Mouse (Mus musculus): ENCODE measurements around the gene Asap3. TPM values are rescaled to one million over a fixed set of nuclear protein-coding genes. Genes with fewer than 3 reads are reported as not detected.

The Asap3 gene
- polyA plus RNA-seq, 1 experiment from 2014 or later: 2.9 TPM

DNA sequence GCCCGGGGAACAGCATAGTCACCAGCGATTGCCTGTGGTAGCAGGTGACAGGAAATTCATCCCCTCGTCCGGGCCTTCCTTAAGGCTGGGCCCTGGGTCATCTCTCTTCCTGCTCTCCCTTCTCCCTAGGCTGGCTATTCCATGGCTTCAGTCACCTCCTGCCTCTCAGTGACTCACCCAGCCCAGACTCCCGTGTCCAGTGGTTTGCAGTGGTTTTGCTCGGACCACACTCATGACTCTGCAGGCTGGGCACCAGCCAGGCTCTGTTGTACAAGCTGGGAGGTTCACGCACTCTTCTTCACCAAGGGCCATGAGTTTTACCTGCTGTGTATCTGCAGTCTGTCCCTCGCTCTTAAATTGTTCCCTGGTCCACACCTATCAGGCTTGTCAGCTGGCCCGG lies 4.8 kb downstream of the Asap3 start:
- peaks cover 16% of the 10 kb centered on the region for H3K4me1 ChIP-seq
- H3K36me3 ChIP-seq (ENCODE audit: poor library complexity, severe bottlenecking): no peaks in the 10 kb centered on the region
- H3K9ac ChIP-seq: no peak overlapping the region
- 82% methylated on average over 9 of the region's 9 CpGs for WGBS
- no peak overlapping the region for H3K27ac ChIP-seq
- no peak for ATAC-seq
- no peaks in the 10 kb centered on the region for H3K9me3 ChIP-seq (replicated peaks)
- H3K27me3 ChIP-seq: peaks cover 12% of the 10 kb centered on the region
- no peak overlapping the region for H3K4me3 ChIP-seq
- no peak overlapping the region for H3K4me2 ChIP-seq

DNA sequence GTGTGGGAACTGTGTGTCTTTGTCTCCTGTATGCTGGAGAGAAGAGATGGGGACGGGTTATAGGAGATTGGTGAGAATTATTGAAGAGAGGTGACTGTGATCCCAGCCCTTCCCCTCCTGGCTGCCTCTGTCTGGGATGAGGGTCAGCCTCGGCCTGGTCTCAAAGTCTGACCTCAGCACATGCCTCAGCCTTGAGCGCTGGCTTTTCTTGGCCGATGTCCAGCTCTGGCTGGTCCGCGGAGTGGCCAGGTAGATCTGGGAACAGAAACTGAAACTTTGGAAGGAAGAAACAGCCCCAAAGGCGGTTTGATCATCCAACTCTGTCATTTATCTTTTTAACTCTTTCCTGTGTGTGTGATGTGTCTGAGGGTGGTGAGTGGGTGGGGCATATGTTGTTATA lies 7.5 kb downstream of the Asap3 start:
- H3K9me3 ChIP-seq (replicated peaks): no peaks in the 10 kb centered on the region
- peaks cover 5% of the 10 kb centered on the region for H3K27me3 ChIP-seq
- no peaks in the 10 kb centered on the region for H3K36me3 ChIP-seq (ENCODE audit: poor library complexity, severe bottlenecking)
- peaks cover 9% of the 10 kb centered on the region for H3K4me1 ChIP-seq
- no peak overlapping the region for H3K9ac ChIP-seq
- no peak overlapping the region for H3K27ac ChIP-seq
- WGBS: 74% methylated on average over 7 of the region's 7 CpGs
- H3K4me2 ChIP-seq: no peak overlapping the region
- 0 out of 2 replicates have a peak, but pooled peaks have one; percentile 13 for ATAC-seq
- no peak overlapping the region for H3K4me3 ChIP-seq

DNA sequence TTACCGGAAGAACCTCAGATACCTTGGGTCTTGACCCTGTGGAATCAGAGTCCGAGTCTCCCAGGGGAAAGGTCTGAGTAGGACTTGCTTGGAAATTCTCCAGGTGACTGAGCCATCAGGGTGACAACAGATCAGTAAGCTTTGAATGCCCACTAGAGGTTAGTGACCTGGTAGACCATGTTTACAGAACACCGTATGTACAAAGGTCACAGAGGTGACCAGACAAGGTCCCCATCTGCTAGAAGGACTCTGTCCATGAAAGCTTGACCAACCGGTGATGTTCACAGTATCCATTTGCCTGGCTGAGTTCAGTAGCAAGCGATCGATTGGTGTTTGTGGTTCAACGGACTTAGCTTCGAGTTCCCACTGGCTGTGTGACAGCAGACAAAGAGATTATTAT lies 8.7 kb downstream of the Asap3 start:
- Histone ChIP-seq H3K4me3 (no peak overlapping the region), H3K27me3 (peaks cover 6% of the 10 kb centered on the region), H3K9ac (no peak overlapping the region), H3K27ac (no peak overlapping the region), H3K4me1 (peaks cover 18% of the 10 kb centered on the region), H3K9me3 (replicated peaks) (no peaks in the 10 kb centered on the region), H3K36me3 (ENCODE audit: poor library complexity, severe bottlenecking) (no peaks in the 10 kb centered on the region), H3K4me2 (no peak overlapping the region)
- ATAC-seq: no peak
- WGBS: 89% methylated on average over 8 of the region's 8 CpGs

DNA sequence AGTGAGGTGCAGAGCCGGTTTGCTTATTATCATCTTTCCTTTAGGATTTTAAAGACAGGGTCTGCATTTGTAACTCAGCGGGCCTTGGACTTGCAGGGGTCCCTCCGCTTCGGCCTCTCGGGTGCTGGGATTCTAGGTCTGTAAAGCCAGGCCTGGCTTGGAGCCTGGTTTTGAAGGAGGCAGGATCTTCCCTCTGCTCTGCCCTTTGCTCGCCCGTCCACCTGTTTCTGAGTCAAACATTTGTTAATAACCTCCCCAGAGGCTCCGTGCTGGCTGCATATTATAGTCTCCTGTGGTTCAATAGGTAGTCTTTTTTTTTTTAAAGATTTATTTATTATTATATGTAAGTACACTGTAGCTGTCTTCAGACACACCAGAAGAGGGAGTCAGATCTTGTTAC lies 9.4 kb downstream of the Asap3 start:
- H3K27me3 ChIP-seq: peaks cover 13% of the 10 kb centered on the region
- peaks cover 25% of the 10 kb centered on the region for H3K4me1 ChIP-seq
- no peaks in the 10 kb centered on the region for H3K36me3 ChIP-seq (ENCODE audit: poor library complexity, severe bottlenecking)
- no peak overlapping the region for H3K4me3 ChIP-seq
- WGBS: 88% methylated on average over 8 of the region's 8 CpGs
- H3K9me3 ChIP-seq (replicated peaks): no peaks in the 10 kb centered on the region
- ATAC-seq: no peak
- H3K9ac ChIP-seq: no peak overlapping the region
- H3K27ac ChIP-seq: no peak overlapping the region
- H3K4me2 ChIP-seq: no peak overlapping the region

DNA sequence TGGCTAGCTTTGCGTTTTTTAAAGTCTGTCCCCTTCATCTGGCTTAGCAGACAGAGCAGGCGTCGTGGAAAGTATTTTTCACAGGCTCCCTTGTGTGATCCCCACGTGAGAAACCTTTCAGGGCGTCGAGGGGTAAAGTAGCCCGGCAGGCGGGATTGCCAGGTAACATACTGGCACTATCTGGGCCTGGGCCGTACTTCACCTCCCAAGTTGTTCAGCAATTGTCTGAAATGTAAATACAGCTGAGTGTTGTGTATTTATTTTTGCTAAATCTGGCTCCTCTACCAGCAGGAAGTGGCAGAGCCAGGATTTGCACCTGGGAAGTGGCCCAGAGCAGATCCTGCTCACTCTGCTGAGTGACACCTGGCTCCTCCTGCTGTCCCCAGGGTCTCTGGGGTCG lies 10.9 kb downstream of the Asap3 start:
- 72% methylated on average over 10 of the region's 10 CpGs for WGBS
- Histone ChIP-seq H3K9ac (no peak overlapping the region), H3K9me3 (replicated peaks) (no peaks in the 10 kb centered on the region), H3K4me2 (no peak overlapping the region), H3K4me3 (no peak overlapping the region), H3K27ac (no peak overlapping the region), H3K36me3 (ENCODE audit: poor library complexity, severe bottlenecking) (no peaks in the 10 kb centered on the region), H3K4me1 (peaks cover 26% of the 10 kb centered on the region), H3K27me3 (peaks cover 13% of the 10 kb centered on the region)
- no peak for ATAC-seq

DNA sequence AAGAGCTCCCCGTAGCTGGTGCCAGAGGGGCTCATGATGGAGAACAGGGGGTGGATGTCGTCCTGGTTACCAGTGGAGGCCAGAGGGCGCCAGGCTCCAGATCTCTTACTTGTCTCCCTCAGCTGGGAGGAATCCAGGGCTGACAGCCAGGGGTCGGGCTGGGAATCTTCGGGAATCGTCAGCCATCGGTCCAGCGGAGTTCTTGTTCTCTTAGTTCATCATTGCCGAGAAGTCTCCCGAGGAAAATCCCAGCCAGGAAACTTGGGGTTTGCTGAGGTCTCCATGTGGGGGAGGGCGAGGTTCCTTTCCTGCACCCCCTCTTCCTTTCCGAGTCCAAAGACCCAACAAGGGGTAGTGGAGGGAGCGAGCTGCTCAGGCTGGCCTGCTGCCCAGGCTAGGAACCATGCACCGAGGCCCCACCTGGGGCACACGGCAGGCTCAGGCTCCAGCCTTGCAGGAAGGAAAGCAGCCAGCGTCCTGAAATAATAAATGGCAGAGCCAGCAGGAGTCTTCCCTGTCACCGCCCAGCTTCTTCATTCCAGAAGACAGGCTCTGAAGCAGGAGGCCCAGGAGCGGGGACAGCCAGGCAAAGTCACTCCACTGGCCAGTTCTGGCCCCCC lies 12.5 kb downstream of the Asap3 start:
- Histone ChIP-seq H3K9me3 (replicated peaks) (no peaks in the 10 kb centered on the region), H3K4me2 (peak overlapping the region; percentile 39), H3K4me1 (peaks cover 30% of the 10 kb centered on the region), H3K4me3 (no peak overlapping the region), H3K36me3 (ENCODE audit: poor library complexity, severe bottlenecking) (no peaks in the 10 kb centered on the region), H3K9ac (peak overlapping the region; percentile 26; the same call in 1 of the 2 replicates), H3K27me3 (peaks cover 13% of the 10 kb centered on the region), H3K27ac (0 out of 2 replicates have a peak overlapping the region, but pooled peaks have one; percentile 5)
- no peak for ATAC-seq
- 9% methylated on average over 18 of the region's 18 CpGs for WGBS

DNA sequence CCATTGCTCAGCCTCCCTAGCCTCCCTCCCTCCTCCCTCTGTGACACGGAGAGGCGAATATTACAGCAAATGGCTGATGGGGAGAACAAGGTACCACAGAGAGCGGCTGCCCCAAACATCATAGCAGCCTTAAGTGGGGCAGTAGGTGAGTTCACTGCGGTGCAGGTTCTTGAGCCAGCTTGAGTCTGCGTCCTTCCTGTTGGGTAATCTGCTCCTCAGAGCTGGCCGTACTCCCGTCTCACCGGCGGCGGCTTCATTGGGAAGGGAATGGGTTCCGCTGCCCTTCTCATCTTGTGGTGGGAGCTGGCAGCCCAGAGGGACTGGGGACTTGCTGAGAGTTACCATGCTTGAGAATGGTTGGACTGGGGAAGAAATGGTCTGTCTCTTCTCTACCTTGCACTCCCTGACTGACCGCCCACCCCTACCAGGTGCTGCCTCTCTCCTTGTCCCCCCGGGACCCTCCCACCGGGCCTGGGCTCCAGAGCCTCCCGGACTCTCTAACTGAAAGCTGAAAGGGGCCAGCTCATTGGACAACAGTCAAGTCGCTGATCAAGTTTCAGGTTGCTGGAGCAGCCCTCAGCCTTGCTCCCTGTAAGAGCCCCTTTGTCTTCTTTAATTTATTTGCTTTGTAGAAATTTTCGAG lies 14.1 kb downstream of the Asap3 start:
- H3K4me2 ChIP-seq: peak overlapping the region; percentile 5; the same call in 1 of the 2 replicates
- no peak for ATAC-seq
- H3K9me3 ChIP-seq (replicated peaks): no peaks in the 10 kb centered on the region
- no peak overlapping the region for H3K9ac ChIP-seq
- peaks cover 44% of the 10 kb centered on the region for H3K4me1 ChIP-seq
- no peak overlapping the region for H3K4me3 ChIP-seq
- no peaks in the 10 kb centered on the region for H3K36me3 ChIP-seq (ENCODE audit: poor library complexity, severe bottlenecking)
- 11% methylated on average over 17 of the region's 17 CpGs for WGBS
- no peak overlapping the region for H3K27ac ChIP-seq
- peaks cover 13% of the 10 kb centered on the region for H3K27me3 ChIP-seq

DNA sequence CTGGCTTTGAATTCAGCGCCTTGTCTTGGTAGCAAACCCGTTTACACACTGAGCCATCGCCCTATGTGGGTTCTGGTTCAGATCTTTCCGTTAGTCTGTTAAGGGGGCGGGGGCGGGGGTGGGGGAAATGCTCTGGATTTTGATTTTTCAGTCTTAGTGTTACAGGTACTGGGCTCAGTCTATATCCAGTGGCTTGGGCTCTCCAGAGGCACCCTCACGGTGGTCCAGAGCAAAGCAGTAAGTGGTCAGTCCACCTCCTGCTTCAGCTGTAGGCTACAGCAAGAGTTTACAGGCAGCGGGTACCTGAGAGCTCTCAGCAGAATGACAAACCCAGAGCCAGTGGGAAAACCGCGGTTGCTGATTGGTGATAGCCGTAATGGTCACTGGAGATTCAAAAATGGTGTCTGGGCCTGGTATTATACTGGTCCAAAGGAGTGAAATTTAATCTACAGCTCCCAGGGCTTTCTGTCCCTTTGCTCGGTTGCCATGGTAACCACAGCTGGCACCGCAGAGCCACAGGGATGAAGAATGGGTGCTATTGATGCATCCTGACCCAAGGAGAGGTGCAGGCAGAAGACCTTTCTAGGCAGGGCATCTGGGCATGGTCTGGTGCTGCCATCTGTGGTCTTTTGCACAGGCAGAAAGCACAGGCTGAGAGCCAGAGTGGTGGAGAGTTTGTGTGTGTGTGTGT lies 17.5 kb downstream of the Asap3 start:
- no peaks in the 10 kb centered on the region for H3K9me3 ChIP-seq (replicated peaks)
- H3K4me2 ChIP-seq: peak overlapping the region; percentile 27; the same call in 1 of the 2 replicates
- H3K27me3 ChIP-seq: peaks cover 13% of the 10 kb centered on the region
- H3K36me3 ChIP-seq (ENCODE audit: poor library complexity, severe bottlenecking): no peaks in the 10 kb centered on the region
- H3K27ac ChIP-seq: peak overlapping the region; percentile 76
- peaks cover 37% of the 10 kb centered on the region for H3K4me1 ChIP-seq
- 50% methylated on average over 13 of the region's 13 CpGs for WGBS
- peak; percentile 82 for ATAC-seq
- H3K9ac ChIP-seq: no peak overlapping the region
- no peak overlapping the region for H3K4me3 ChIP-seq

DNA sequence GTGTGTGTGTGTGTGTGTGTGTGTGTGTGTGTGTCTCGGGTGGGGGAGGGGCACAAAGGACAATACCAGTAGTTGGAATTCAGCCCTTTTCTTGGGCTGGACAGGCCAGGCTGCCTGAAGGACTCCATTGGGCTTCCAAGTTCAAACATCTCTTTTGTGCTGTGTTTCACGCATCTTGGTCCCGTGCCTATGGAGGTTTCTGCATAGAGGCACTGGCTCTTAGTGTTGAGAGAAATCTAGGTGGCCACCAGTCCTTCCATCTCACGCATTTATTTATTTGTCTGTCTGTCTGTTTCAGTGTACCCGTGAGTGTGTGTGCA lies 18.0 kb downstream of the Asap3 start:
- no peak overlapping the region for H3K4me2 ChIP-seq
- peaks cover 10% of the 10 kb centered on the region for H3K27me3 ChIP-seq
- H3K9ac ChIP-seq: no peak overlapping the region
- H3K4me3 ChIP-seq: no peak overlapping the region
- H3K36me3 ChIP-seq (ENCODE audit: poor library complexity, severe bottlenecking): no peaks in the 10 kb centered on the region
- 38% methylated on average over 5 of the region's 5 CpGs for WGBS
- H3K4me1 ChIP-seq: peaks cover 32% of the 10 kb centered on the region
- no peak; the same call in 1 of the 2 replicates for ATAC-seq
- H3K9me3 ChIP-seq (replicated peaks): no peaks in the 10 kb centered on the region
- peak overlapping the region; percentile 76 for H3K27ac ChIP-seq

DNA sequence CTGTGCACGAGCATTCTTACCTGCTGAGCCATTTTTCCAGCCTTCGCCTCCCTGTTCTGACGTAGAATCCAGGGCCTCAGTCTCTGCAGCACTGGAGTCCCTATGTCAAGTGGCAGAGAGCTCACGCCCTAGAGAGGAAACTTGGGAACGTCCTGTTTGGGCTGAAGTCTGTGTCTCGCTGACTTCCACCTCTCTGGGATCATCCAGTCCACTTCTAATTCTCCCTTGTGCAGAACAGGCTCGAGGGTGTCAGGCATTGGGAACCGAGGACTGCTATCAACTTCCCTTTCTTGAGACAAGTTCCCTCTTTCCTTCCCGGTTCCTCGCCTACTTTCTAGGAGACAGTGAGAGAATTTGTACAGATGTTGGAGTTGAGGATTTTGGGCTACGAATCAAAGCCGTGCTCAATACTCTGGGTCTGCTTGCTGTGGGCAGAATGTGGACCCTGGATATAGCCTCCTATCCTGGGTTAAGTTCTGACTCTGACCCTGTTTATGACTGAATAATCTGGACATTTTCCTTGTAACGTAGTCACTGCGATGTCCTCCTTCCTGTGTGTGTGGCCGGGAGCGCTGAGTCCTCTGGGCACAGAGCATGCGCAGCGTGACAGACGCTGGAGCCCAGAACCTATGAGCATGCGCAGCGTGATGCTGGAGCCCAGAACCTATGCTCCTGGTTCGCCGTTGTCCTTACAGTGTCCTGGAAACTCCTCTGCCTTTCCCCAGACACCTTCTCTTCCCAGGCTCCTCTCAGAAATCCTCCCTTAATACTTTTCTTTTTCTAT lies 18.7 kb downstream of the Asap3 start:
- H3K27me3 ChIP-seq: peaks cover 6% of the 10 kb centered on the region
- 82% methylated on average over 23 of the region's 23 CpGs for WGBS

DNA sequence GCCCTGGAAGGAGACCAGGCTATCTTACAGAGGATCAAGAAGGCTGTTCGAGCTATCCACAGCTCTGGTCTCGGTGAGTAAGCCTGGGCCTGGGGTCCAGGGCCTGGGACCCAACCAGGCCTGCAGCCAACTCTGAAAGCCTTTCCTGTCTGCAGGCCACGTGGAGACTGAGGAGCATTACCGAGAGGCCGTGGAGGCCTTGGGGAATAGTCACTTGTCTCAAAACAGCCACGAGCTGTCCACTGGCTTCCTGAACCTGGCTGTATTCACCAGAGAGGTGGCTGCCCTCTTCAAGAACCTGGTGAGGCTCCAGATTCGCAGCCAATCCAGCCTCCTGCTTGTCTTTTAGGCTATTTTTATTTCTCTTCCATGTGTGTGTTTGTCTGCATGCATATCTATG lies 21.2 kb downstream of the Asap3 start:
- H3K4me1 ChIP-seq: peaks cover 21% of the 10 kb centered on the region
- H3K4me3 ChIP-seq: no peak overlapping the region
- H3K9me3 ChIP-seq (replicated peaks): no peaks in the 10 kb centered on the region
- no peaks in the 10 kb centered on the region for H3K36me3 ChIP-seq (ENCODE audit: poor library complexity, severe bottlenecking)
- H3K9ac ChIP-seq: no peak overlapping the region
- no peak for ATAC-seq
- no peak overlapping the region for H3K4me2 ChIP-seq
- H3K27ac ChIP-seq: no peak overlapping the region
- H3K27me3 ChIP-seq: no peaks in the 10 kb centered on the region
- 89% methylated on average over 7 of the region's 7 CpGs for WGBS

More for the DNA sequence above, 18.7 kb downstream of the Asap3 start:
- Histone ChIP-seq H3K36me3 (ENCODE audit: poor library complexity, severe bottlenecking) (no peaks in the 10 kb centered on the region), H3K27ac (peak overlapping the region; percentile 76), H3K9ac (no peak overlapping the region), H3K4me2 (no peak overlapping the region), H3K9me3 (replicated peaks) (no peaks in the 10 kb centered on the region), H3K4me1 (peaks cover 29% of the 10 kb centered on the region), H3K4me3 (no peak overlapping the region)
- ATAC-seq: no peak

DNA sequence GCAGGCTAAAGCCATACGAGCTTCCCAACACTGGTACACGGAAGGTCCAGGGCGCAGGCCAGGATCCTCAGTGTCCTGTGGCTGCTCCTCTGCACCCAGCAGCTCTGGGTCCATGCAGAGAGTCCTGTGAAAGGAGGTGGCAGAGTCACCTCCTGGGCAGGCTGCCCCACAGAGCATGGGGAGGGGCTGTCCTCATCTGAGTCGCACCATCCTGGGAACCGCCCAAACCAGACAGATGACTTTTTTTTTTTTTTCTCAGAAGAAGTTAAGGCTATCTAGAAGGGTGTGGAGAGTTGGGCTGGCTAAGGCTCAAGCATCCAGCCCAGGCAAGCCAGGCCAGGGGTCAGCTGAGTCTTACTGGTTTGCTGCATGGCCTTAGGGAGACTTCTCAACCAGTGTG lies 22.5 kb downstream of the Asap3 start:
- peaks cover 16% of the 10 kb centered on the region for H3K4me1 ChIP-seq
- 85% methylated on average over 5 of the region's 5 CpGs for WGBS
- H3K4me2 ChIP-seq: no peak overlapping the region

More for the DNA sequence above, 22.5 kb downstream of the Asap3 start:
- Histone ChIP-seq H3K9ac (no peak overlapping the region), H3K36me3 (ENCODE audit: poor library complexity, severe bottlenecking) (no peaks in the 10 kb centered on the region), H3K9me3 (replicated peaks) (no peaks in the 10 kb centered on the region), H3K27me3 (no peaks in the 10 kb centered on the region), H3K4me3 (no peak overlapping the region), H3K27ac (no peak overlapping the region)
- ATAC-seq: no peak

All from forebrain, embryonic 13.5 days (tissue).